Mouse (Mus musculus) layer of hippocampus, adult 6 months (tissue): ENCODE results near the gene Ndufb8. TPM values are rescaled to one million over a fixed set of nuclear protein-coding genes. Genes with fewer than 3 reads are reported as not detected.

Experiments used
- long read RNA-seq, 2 experiments: library from polyadenylated mRNA; unstranded; transcript quantifications; one replicate each; pipeline ENCODE4 v2.0.0; 2019 to 2020
- polyA plus RNA-seq: library from polyadenylated mRNA; unstranded; fragments of <200 nt; fragmentation: Nextera tagmentation; gene quantifications from 2 replicates; pipeline ENCODE4 v1.2.3, GENCODE M21; 2021

Ndufb8 gene
- 1,197 and 1,226 TPM in 2 replicates for polyA plus RNA-seq
- long read RNA-seq, experiment 1, transcript Ndufb8-201 (5 exons, 680 nt): major isoform, 483 of 537 reads
- long read RNA-seq, experiment 1, transcript Ndufb8-205 (5 exons, 603 nt): minor isoform, 13 of 537 reads
- long read RNA-seq, experiment 1, partial matches to known transcripts: 16 of 537 reads
- long read RNA-seq, experiment 1, other reads (novel, unspliced or antisense): 22 of 537 reads
- long read RNA-seq, experiment 2, transcript Ndufb8-201 (5 exons, 680 nt): major isoform, 38 of 50 reads
- long read RNA-seq, experiment 2, partial matches to known transcripts: 3 of 50 reads
- long read RNA-seq, experiment 2, other reads (novel, unspliced or antisense): 6 of 50 reads

DNA sequence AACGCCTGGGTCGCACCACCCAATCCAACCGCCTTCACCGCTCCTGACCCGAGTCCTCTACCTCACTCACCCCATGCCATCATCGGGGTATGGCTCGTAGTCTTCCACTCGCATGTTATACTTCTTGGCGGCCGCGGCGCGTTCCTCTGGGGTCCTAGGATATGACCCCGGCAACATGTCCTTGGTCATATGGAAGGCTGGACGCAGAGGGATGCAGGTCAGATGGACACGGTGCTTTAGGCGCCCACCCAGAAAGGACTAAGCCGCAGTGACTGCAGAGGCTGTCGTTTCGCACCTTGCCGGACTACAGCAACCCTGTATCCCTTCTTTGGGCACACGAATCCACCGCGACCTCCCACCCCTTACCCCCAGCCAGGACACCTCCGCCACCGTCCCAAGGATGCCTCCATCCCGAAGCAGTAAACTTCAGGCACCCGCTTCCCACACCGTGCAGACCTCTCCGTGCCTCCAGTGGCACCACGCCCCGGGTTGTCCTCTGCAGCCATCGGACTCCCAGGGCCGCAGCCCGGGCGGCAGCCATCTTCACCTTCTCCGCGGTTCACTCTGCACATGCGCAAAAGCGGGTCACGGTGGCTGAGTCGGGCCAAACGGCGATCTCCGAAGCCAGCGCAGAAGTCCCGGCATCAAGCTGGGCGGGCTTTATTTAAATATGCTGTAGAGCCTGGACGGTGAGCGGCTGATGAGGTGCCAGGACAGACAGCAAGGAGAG lies at the start of gene Ndufb8:
Gene Ndufb8 (minus strand): TSS at position 580 of the 730 bp plus-strand sequence.

DNA sequence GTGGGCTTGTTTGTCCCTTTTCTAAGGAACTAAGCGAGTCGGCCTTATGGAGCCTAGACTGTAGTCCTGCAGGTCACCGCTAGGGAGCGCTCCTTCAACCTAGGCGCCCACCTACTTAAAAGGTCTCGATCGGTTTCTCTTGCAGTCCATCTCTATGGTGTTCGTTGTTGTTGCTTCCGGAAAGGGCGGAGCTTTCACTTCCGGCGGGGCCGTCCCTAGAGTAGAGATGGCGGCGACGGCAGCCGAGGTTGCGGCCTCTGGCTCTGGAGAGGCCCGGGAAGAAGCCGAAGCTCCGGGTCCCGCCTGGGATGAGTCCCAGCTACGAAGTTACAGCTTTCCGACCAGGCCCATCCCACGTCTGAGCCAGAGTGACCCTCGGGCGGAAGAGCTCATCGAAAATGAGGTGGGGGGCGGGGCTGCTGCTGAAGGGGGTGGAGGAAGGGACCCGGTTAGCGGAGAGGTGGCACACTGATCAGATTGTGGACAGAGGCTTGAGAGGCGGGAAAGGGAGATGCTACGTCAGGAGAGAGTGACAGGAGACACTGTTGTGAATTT lies 7.5 kb upstream of the Ndufb8 start, which contains the start of gene Hif1an:
Gene Hif1an (plus strand): TSS at position 199 of the 555 bp plus-strand sequence.

DNA sequence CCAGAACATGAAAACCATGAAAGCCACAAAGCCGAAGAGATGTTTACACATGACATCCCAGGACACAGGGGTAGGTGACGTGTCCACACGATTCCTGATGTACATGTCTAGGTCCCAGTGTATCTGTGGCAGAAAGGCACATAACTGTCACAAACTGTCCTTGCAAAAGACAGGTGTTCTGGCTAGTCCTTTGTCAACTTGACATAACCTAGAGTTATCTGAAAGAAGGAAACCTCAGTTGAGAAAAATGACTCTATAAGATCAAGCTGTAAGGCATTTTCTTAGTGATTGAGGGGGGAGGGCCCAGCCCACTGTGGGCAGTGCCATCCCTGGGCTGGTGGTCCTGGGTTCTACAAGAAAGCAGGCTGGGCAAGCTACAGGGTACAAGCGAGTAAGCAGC lies 2.5 kb downstream of the Ndufb8 start, which contains the start of gene Gm20538:
Gene Gm20538 (minus strand): TSS at position 101 of the 400 bp plus-strand sequence.

DNA sequence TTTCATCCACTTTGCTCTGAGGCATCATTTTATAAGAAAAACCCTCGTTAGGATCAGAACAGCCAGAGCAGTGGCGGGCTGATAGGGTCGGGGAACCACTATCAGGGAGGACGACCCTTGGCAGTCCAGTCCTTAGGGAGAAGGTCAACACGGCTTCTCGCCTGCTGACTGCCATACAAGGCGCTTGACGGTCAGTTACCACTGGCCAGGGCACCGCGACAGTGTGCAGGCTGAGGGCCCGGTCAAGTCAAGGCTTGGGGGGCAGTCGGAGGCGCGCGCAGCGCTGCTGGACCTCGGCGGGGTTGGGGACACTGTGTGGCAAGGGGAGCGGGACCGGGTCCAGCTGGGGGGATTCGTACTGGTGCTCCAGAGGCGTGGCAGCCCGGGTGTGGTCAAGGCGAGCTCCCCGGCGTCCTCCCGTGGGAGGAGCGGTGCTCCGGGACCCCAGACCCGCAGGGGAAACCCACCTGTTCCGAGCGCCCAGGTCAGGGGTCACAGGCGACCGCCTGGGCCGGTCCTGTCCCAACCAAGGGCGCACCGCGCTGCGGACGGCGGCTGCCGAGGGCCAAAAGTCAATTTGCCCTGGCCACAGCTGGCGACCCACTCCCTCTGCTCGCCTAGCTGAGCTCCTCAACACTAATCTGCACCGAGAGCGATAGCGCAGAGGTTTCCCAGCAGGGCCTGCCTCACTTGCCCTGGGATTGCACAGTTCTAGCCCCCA lies 9.8 kb downstream of the Ndufb8 start, which contains the start of gene Sec31b:
Gene Sec31b (minus strand): TSS at position 544 of the 721 bp plus-strand sequence.

Other genes starting within 250 kb of the Ndufb8 start
- 0.18 and 0.41 TPM in 2 replicates for gene Scd4, start 222.3 kb downstream of the Ndufb8 start, polyA plus RNA-seq
- 14.1 and 21.3 TPM in 2 replicates for gene Scd1, start 147.6 kb downstream of the Ndufb8 start, polyA plus RNA-seq
- 0.44 and 0.49 TPM in 2 replicates for gene Wnt8b, start 62.0 kb downstream of the Ndufb8 start, polyA plus RNA-seq
- 0.05 and 0.09 TPM in 2 replicates for gene Sec31b, start 9.6 kb downstream of the Ndufb8 start, polyA plus RNA-seq
- not detected in 2 replicates for gene Gm20538, start 2.6 kb downstream of the Ndufb8 start, polyA plus RNA-seq
- 3.7 and 4.0 TPM in 2 replicates for gene Hif1an, start 7.4 kb upstream of the Ndufb8 start, polyA plus RNA-seq
- 0.04 and 0.06 TPM in 2 replicates for gene Pax2, start 200.6 kb upstream of the Ndufb8 start, polyA plus RNA-seq